Mouse (Mus musculus): ENCODE results near the gene Tmie.

DNA sequence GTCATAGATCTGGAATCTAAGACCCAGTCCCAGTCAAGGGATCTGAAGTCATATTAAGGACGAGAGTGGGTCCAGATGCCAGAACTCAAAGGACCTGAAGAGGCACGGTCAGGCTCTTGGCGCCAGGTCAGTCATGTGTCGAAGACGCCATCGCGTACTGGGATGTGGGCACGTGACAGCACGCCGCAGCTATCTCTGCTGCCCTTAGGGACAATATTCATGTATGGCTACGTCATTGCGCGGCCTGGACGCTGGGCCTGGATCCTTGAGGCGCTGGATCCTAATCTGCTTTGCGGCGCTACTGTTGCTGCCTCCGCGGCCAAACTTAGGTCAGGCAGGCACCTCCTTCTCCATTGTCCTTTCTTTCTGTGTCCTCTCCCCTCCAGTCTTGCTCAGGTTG is 45.5 kb downstream of the Tmie start, which contains the start of gene Prss45:
- no peak for TF ChIP-seq CTCF (IDR thresholded peaks at IDR 0.05; ENCODE audit: insufficient read depth, low read length)
- TF ChIP-seq POLR2A (IDR thresholded peaks at IDR 0.05; ENCODE audit: borderline replicate concordance, extremely low read depth, low read depth, low read length): no peak

Measured in lung, adult 2 months (tissue).